In the genomic region with DNA sequence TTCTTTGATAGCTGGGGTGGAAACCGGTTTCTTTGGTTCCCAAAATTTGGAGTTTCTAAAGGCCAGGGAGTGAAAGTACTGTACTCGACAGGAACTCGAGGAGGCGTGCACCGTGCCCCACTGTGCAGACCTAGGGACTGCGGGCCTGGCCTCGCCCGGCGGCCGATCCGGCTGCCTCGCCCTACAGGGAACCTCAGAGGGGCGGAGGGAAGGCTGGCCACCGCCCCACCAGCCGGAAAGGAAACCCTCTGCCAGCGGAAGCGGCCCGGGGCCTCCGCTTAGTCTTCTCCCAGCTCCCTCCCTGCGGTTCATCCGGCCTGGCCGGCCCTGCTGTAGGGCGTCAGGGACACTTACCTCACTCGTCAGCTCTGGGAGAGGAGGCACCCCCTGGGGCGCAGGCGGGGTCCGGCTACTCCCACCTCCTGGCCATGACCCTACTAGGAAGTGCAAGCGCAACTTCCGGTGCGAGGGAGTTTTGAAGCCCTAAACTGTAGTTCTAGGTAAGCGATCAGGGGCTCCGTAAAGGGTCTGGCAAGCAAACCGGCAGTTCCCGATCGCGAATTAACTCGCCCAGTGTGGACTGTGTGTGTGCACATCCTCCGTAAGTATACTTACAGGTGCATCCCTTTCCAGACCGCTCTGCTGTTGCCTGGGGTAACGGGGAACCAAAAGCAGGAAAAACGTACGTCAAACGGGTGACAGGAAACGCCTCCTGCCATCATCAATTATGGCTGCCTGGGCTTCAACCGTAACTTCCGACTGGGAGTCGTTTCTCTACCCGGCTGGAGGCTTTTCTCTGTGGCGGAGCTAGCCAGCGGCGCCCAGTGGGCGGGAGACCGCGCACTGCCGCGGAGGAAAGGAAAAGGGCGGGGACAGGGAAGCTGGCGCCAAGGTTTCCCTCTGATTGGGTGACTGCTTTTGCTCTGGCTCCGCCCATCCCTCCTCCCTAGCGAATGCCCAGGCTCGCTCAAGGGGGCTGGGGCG, we compare ENCODE assay signal across 1 mouse cellular context.
A peak's percentile ranks its signal among the peaks of the same experiment; 100 is the strongest.
TF ChIP-seq lines count a peak whose summit lies in the region.

Gene Shoc2 (plus strand): TSS at position 505 of the 984 bp plus-strand sequence.
Gene Bbip1 (minus strand): TSS at position 826 of the 984 bp plus-strand sequence.

TF ChIP-seq in MEL, 35 proteins besides CTCF, POLR2A, EP300 and RAD21 (continued from another document):
- peak; percentile 56 for TF ChIP-seq TCF12 (IDR thresholded peaks at IDR 0.05; ENCODE audit: low read depth, low read length)
- 0 out of 2 replicates have a peak, but pooled peaks have one; percentile 24 for TF ChIP-seq MEF2A (IDR thresholded peaks at IDR 0.05; ENCODE audit: extremely low read depth, insufficient replicate concordance, low read depth, low read length, poor library complexity, severe bottlenecking)
- no peak for TF ChIP-seq ZNF384 (IDR thresholded peaks at IDR 0.05; ENCODE audit: low read depth, low read length)
- TF ChIP-seq USF2 (IDR thresholded peaks at IDR 0.05; ENCODE audit: borderline replicate concordance in 1 of 2, insufficient read depth in 1 of 2, low read depth in 1 of 2, low read length in 2 of 2), result no peak
- TF ChIP-seq CHD1 (IDR thresholded peaks at IDR 0.05; ENCODE audit: low read depth, low read length), result 0 out of 2 replicates have a peak, but pooled peaks have one; percentile 72
- peak; percentile 83 for TF ChIP-seq MXI1 (IDR thresholded peaks at IDR 0.05; ENCODE audit: low read depth, low read length)
- TF ChIP-seq MAX (IDR thresholded peaks at IDR 0.05; ENCODE audit: low read length), result peak; percentile 46; the same call in 1 of the 2 replicates
- no peak for TF ChIP-seq MAFK (IDR thresholded peaks at IDR 0.05; ENCODE audit: borderline replicate concordance, low read depth, low read length)
- peak; percentile 92 for TF ChIP-seq KAT2A (conservative IDR thresholded peaks at IDR 0.05; ENCODE audit: low read depth, low read length)
- TF ChIP-seq E2F4 (IDR thresholded peaks at IDR 0.05; ENCODE audit: borderline replicate concordance, low read depth, low read length), result peak; percentile 67; the same call in 1 of the 2 replicates
- TF ChIP-seq NRF1 (IDR thresholded peaks at IDR 0.05; ENCODE audit: insufficient read depth, low read depth, low read length, poor library complexity, severe bottlenecking), result peak; percentile 38
- TF ChIP-seq RCOR1 (IDR thresholded peaks at IDR 0.05; ENCODE audit: low read depth, low read length), result peak; percentile 16; the same call in 1 of the 2 replicates
- TF ChIP-seq JUND (IDR thresholded peaks at IDR 0.05; ENCODE audit: low read depth, low read length), result no peak
- TF ChIP-seq NELFE (IDR thresholded peaks at IDR 0.05; ENCODE audit: low read depth, low read length), result peak; percentile 62
- TF ChIP-seq TAL1 (IDR thresholded peaks at IDR 0.05; ENCODE audit: low read length), result no peak
- TF ChIP-seq BHLHE40 (IDR thresholded peaks at IDR 0.05; ENCODE audit: borderline replicate concordance, low read depth, low read length), result peak; percentile 16; the same call in 1 of the 2 replicates
- no peak; the same call in 1 of the 2 replicates for TF ChIP-seq SMC3 (IDR thresholded peaks at IDR 0.05; ENCODE audit: low read depth, low read length)
- TF ChIP-seq HCFC1 (IDR thresholded peaks at IDR 0.05; ENCODE audit: low read depth, low read length), result peak; percentile 95
- TF ChIP-seq ZC3H11A (IDR thresholded peaks at IDR 0.05; ENCODE audit: low read depth, low read length), result no peak
- peak; percentile 87 for TF ChIP-seq POLR2AphosphoS2 (IDR thresholded peaks at IDR 0.05; ENCODE audit: low read length)
- no peak for TF ChIP-seq GATA1 (IDR thresholded peaks at IDR 0.05; ENCODE audit: low read depth, low read length)
- TF ChIP-seq MAZ (IDR thresholded peaks at IDR 0.05; ENCODE audit: low read depth, low read length), result peak; percentile 89; the same call in 1 of the 2 replicates
- peak; percentile 96 for TF ChIP-seq SIN3A (IDR thresholded peaks at IDR 0.05; ENCODE audit: low read length)
